Mouse (Mus musculus) cerebellum, adult 2 months (tissue): ENCODE measurements around the gene Plcg2.

ENCODE experiments used
- CTCF ChIP-seq: fragments of 200-500 bp; IDR thresholded peaks from 2 replicates; pipeline ENCODE4 v1.5.1; 2011; ENCODE audit warnings: low read depth, mild to moderate bottlenecking, control low read depth, low read length, moderate library complexity, borderline replicate concordance; ENCODE audit not compliant: insufficient read depth
- POLR2A ChIP-seq: fragments of 200-500 bp; IDR thresholded peaks from 2 replicates; pipeline ENCODE4 v1.6.1; 2011; ENCODE audit warnings: low read length, control low read depth, borderline replicate concordance; ENCODE audit not compliant: insufficient read depth

- TF ChIP-seq CTCF (no peak), POLR2A (no peak)
These were observed 52.4 kb downstream of the Plcg2 start for GRCm38 (mm10) chr8:117550529-117550928.
